Mouse (Mus musculus) G1E-ER4 (cell line): ENCODE data around the gene Rxrg. TPM values are rescaled to one million over a fixed set of nuclear protein-coding genes. Genes with fewer than 3 reads are reported as not detected.

ENCODE experiments used
- GATA1 ChIP-seq: IDR thresholded peaks from one replicate; pipeline ENCODE4 v1.8.0; 2012; ENCODE audit warnings: low read length, inconsistent platforms
- polyA plus RNA-seq: library from polyadenylated mRNA; stranded (reverse); fragments of >175 nt; gene quantifications from 2 replicates; pipeline ENCODE4 v1.2.3, GENCODE M21; 2012

Rxrg gene
- polyA plus RNA-seq, 1 experiment, result not detected

DNA sequence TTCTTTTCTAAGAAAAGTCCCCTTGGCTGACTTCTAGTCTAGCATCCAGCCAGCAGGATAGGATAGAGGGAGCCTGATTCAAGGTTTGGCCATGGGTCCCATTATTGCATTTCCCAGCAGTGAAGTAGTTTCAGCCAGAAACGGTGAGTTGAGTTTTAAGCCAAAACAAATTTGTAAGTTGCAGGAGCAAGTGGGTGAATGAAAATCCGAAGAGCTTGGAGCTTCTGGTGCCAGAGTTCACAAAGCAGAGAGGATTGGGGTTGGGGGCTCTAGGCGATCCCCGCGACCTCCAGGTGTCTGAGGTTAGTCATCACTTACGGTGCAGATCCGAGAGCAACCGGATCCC lies 89.8 kb downstream of the Rxrg start:
- no peak for TF ChIP-seq GATA1

DNA sequence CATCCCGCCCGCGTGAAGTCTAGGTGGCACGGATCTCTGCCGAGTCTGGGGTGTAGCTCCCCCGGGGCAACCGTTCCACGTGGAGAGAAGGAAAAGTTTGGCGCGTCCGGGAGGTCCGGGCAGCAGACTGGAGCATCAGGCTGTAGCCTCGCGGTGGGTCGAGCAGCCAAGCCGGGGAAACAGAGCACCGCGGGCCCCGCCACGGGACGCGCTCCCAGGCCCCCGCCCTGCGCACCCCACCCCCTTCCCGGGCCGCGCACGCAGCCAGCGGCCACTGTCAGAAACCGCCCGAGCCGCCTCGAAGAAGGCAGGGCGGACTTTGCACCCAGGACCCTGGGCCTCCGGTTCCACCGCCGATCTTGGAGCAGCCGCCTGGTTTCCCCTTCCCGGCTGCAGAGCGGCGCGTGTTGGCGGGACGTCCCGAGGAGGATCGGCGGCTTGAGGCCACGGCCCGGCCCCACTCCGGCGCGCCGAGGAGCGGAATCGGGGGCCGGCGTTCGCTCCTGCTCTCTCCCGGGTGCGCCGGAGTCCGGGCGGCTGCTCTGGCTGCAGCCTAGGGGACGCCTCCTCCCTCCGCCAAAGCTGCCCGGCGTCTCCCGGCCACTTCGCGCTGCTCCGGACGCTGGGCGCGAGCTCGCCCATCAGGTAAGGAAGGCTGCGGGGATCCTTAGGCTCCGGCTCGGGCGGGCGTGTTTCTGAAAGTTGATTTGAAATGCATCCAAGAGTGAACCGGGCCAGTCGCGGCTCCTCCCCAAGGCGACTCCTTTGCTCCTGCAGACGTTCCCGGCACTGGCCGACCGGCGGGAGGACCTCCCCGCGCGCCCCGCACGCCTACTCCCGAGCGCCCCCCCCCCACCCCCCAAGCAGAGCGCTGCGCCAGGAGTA lies 90.4 kb downstream of the Rxrg start:
- TF ChIP-seq GATA1, result no peak

DNA sequence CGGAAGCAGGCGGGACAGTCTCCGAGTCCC lies 90.9 kb downstream of the Rxrg start, which contains the start of gene Lmx1a:
TSS of gene Lmx1a (plus strand) at position 6 of the 30 bp plus-strand sequence.
- TF ChIP-seq GATA1, result no peak

Other genes with a start within 250 kb of the Rxrg start
- 39.9 and 56.7 TPM in 2 replicates for gene Aldh9a1, start 248.4 kb upstream of the Rxrg start, polyA plus RNA-seq
- 2.3 and 15.0 TPM in 2 replicates for gene Mgst3, start 204.5 kb upstream of the Rxrg start, polyA plus RNA-seq
- gene Lrrc52, start 131.6 kb upstream of the Rxrg start, polyA plus RNA-seq, result not detected in 2 replicates
- gene Lmx1a, start 90.9 kb downstream of the Rxrg start, polyA plus RNA-seq, result not detected in 2 replicates